Mouse (Mus musculus) stomach, postnatal 0 days (tissue): ENCODE results near the gene Nolc1. TPM values are rescaled to one million over a fixed set of nuclear protein-coding genes. Genes with fewer than 3 reads are reported as not detected.

ENCODE experiments used
- ATAC-seq: fragments of 200-750 bp; cut with Nextera tagmentation; 2 replicates; pipeline ENCODE4 v1.8.0; 2017; ENCODE audit not compliant: low FRiP score, low TSS enrichment
- DNase-seq: peaks from one replicate; pipeline ENCODE4 v3.0.0-alpha.2; 2016; ENCODE audit warnings: low spot score
- H3K27ac ChIP-seq: fragments of 300-500 bp; sonication (generic); replicated peaks from 2 replicates; pipeline ENCODE4 v1.5.1; 2014; ENCODE audit warnings: mild to moderate bottlenecking, control low read depth
- H3K27me3 ChIP-seq: fragments of 300-500 bp; sonication (generic); 2 replicates; pipeline ENCODE4 v1.6.1; 2014; ENCODE audit warnings: low read length; ENCODE audit not compliant: control insufficient read depth, insufficient read depth
- H3K36me3 ChIP-seq: fragments of 300-500 bp; sonication (generic); 2 replicates; pipeline ENCODE4 v1.6.1; 2014; ENCODE audit warnings: low read length, mixed read lengths; ENCODE audit not compliant: control insufficient read depth, insufficient read depth
- H3K4me1 ChIP-seq: fragments of 300-500 bp; sonication (generic); replicated peaks from 2 replicates; pipeline ENCODE4 v1.6.1; 2014; ENCODE audit warnings: antibody characterized with exemption; ENCODE audit not compliant: control insufficient read depth, insufficient read depth
- H3K4me2 ChIP-seq: fragments of 300-500 bp; sonication (generic); replicated peaks from 2 replicates; pipeline ENCODE4 v1.6.1; 2014; ENCODE audit warnings: low read depth, mild to moderate bottlenecking, control low read depth, moderate library complexity
- H3K4me3 ChIP-seq: fragments of 300-500 bp; sonication (generic); 2 replicates; pipeline ENCODE4 v1.5.1; 2014; ENCODE audit warnings: low read depth, low read length, control low read depth
- H3K9ac ChIP-seq: fragments of 300-500 bp; sonication (generic); 2 replicates; pipeline ENCODE4 v1.6.1; 2014; ENCODE audit warnings: mild to moderate bottlenecking, low read length, control low read depth, mixed read lengths
- H3K9me3 ChIP-seq: fragments of 300-500 bp; sonication (generic); 2 replicates; pipeline ENCODE4 v1.6.1; 2016; ENCODE audit warnings: low read length; ENCODE audit not compliant: control insufficient read depth
- CTCF ChIP-seq: IDR thresholded peaks from 2 replicates; pipeline ENCODE4 v1.5.1; 2016; ENCODE audit warnings: antibody characterized with exemption, low read depth, mild to moderate bottlenecking, moderate library complexity
- EP300 ChIP-seq: optimal IDR thresholded peaks from 2 replicates; pipeline ENCODE3; 2016; ENCODE audit warnings: antibody characterized with exemption
- WGBS: fragments of 180-500 bp; shearing (Covaris S2); extraction: QIAGEN DNeasy Blood & Tissue Kit; methylation state at CpG from one replicate; pipeline ENCODE4 v1.1.7; 2014; 5-methylcytosine and 5-hydroxymethylcytosine counted together
- polyA plus RNA-seq: library from polyadenylated mRNA; unstranded; fragments of >200 nt; fragmentation: Nextera tagmentation; extraction: Ambion mirVana; gene quantifications from 2 replicates; pipeline ENCODE4 v1.2.1, GENCODE M21; 2015

The Nolc1 gene
- polyA plus RNA-seq, 1 experiment from 2014 or later: 36.1 TPM

GRCm38 (mm10) chr19:46055752-46056387 is 19.8 kb upstream of the Nolc1 start:
- DNase-seq: no peak
- WGBS: under 1% methylated on average over 11 of the region's 11 CpGs
- TF ChIP-seq CTCF (peak; percentile 72), EP300 (no peak)
- Histone ChIP-seq H3K27me3 (no peaks in the 10 kb centered on the region), H3K9me3 (no peaks in the 10 kb centered on the region), H3K4me3 (peak overlapping the region; percentile 70), H3K4me2 (peak overlapping the region; percentile 40), H3K9ac (no peak overlapping the region), H3K4me1 (no peaks in the 10 kb centered on the region), H3K27ac (no peak overlapping the region), H3K36me3 (no peaks in the 10 kb centered on the region)
- peak; percentile 72 for ATAC-seq

GRCm38 (mm10) chr19:46056388-46056946 is 19.2 kb upstream of the Nolc1 start:
- DNase-seq (peak; percentile 94), ATAC-seq (peak; percentile 97)
- peak overlapping the region; percentile 70 for H3K4me3 ChIP-seq
- no peak for TF ChIP-seq EP300
- TF ChIP-seq CTCF: peak; percentile 1; the same call in 1 of the 2 replicates
- no peaks in the 10 kb centered on the region for H3K27me3 ChIP-seq
- H3K9me3 ChIP-seq: no peaks in the 10 kb centered on the region
- no peaks in the 10 kb centered on the region for H3K36me3 ChIP-seq
- peak overlapping the region; percentile 77 for H3K9ac ChIP-seq
- H3K4me2 ChIP-seq: peak overlapping the region; percentile 75
- H3K4me1 ChIP-seq: no peaks in the 10 kb centered on the region
- under 1% methylated on average over 51 of the region's 52 CpGs for WGBS
- H3K27ac ChIP-seq: peak overlapping the region; percentile 93

- Histone ChIP-seq H3K4me2 (peak overlapping the region; percentile 75), H3K4me3 (peak overlapping the region; percentile 70), H3K27ac (peak overlapping the region; percentile 93), H3K4me1 (no peaks in the 10 kb centered on the region), H3K9me3 (no peaks in the 10 kb centered on the region), H3K36me3 (peaks cover 2% of the 10 kb centered on the region; the same call in 1 of the 2 replicates), H3K9ac (peak overlapping the region; percentile 77), H3K27me3 (no peaks in the 10 kb centered on the region)
- WGBS: 1% methylated on average over 30 of the region's 42 CpGs
- ATAC-seq (peak; percentile 77), DNase-seq (peak; percentile 88)
- TF ChIP-seq EP300 (no peak), CTCF (peak; percentile 64)
Measured at GRCm38 (mm10) chr19:46056947-46057607, 18.6 kb upstream of the Nolc1 start.

- WGBS: 97% methylated on average over 7 of the region's 7 CpGs
- ATAC-seq: no peak
- no peak for DNase-seq
- Histone ChIP-seq H3K9ac (no peak overlapping the region), H3K36me3 (peaks cover 14% of the 10 kb centered on the region), H3K27me3 (no peaks in the 10 kb centered on the region), H3K27ac (no peak overlapping the region), H3K4me3 (no peak overlapping the region), H3K4me2 (no peak overlapping the region), H3K9me3 (no peaks in the 10 kb centered on the region), H3K4me1 (no peaks in the 10 kb centered on the region)
- TF ChIP-seq EP300 (no peak), CTCF (no peak)
Measured at GRCm38 (mm10) chr19:46058466-46058865, 17.2 kb upstream of the Nolc1 start.

- Histone ChIP-seq H3K9me3 (no peaks in the 10 kb centered on the region), H3K36me3 (peaks cover 35% of the 10 kb centered on the region), H3K27ac (no peak overlapping the region), H3K9ac (no peak overlapping the region), H3K4me1 (no peaks in the 10 kb centered on the region), H3K27me3 (no peaks in the 10 kb centered on the region), H3K4me2 (no peak overlapping the region), H3K4me3 (no peak overlapping the region)
- TF ChIP-seq EP300 (no peak), CTCF (no peak)
- DNase-seq: no peak
- ATAC-seq: no peak
- 62% methylated on average over 6 of the region's 6 CpGs for WGBS
Measured at GRCm38 (mm10) chr19:46060845-46061244, 14.8 kb upstream of the Nolc1 start.

- Histone ChIP-seq H3K9ac (no peak overlapping the region), H3K27me3 (no peaks in the 10 kb centered on the region), H3K4me2 (no peak overlapping the region), H3K4me3 (no peak overlapping the region), H3K36me3 (peaks cover 36% of the 10 kb centered on the region), H3K9me3 (no peaks in the 10 kb centered on the region), H3K4me1 (no peaks in the 10 kb centered on the region), H3K27ac (no peak overlapping the region)
- TF ChIP-seq CTCF (no peak), EP300 (no peak)
- DNase-seq (no peak), ATAC-seq (no peak)
- 70% methylated on average over 10 of the region's 10 CpGs for WGBS
Measured at GRCm38 (mm10) chr19:46068054-46068453, 7.6 kb upstream of the Nolc1 start.
